Comparison of ENCODE assay signal across 21 mouse cellular contexts in genomic region chr5:122683926-122684325, GRCm38 (mm10). TPM values are rescaled to one million over a fixed set of nuclear protein-coding genes. Genes with fewer than 3 reads are reported as not detected.
DNase-seq lines count a peak whose midpoint lies in the region; ATAC-seq and TF ChIP-seq lines count a peak whose summit lies in the region.
"Had no signal": no experiment of that assay in that cellular context is flagged by ENCODE, and none has a peak within 500 bp of the region (broad histone marks: within the 10 kb centered on the region; RNA-seq: fewer than 3 reads in every experiment).

No protein-coding gene starts in this region.

- 73% methylated on average over 10 of the region's 10 CpGs for WGBS in kidney, embryonic 16.5 days

- H3K4me1 ChIP-seq in brown adipose tissue, adult 24 weeks (ENCODE audit: control insufficient read depth, insufficient read depth, insufficient read length, low read length): no peaks in the 10 kb centered on the region; the same call in 1 of the 2 replicates
- no peaks in the 10 kb centered on the region for H3K4me1 ChIP-seq in kidney, embryonic 16.5 days (ENCODE audit: insufficient read depth, low read length)
- H3K4me1 ChIP-seq: forebrain, embryonic 10.5 days; heart, embryonic 15.5 days; neural tube, embryonic 15.5 days had no signal

- TF ChIP-seq CTCF in layer of hippocampus, adult 2 months (conservative IDR thresholded peaks at IDR 0.05): no peak

- H3K9me3 ChIP-seq in kidney, embryonic 16.5 days (ENCODE audit: low read length): no peaks in the 10 kb centered on the region
- H3K9me3 ChIP-seq: forebrain, embryonic 10.5 days; heart, embryonic 15.5 days; neural tube, embryonic 15.5 days had no signal

- no peak overlapping the region for H3K4me2 ChIP-seq in kidney, embryonic 16.5 days (replicated peaks; ENCODE audit: low read depth, low read length)
- H3K4me2 ChIP-seq: heart, embryonic 15.5 days; liver, embryonic 11.5 days; lung, embryonic 14.5 days; neural tube, embryonic 15.5 days had no signal

- no peaks in the 10 kb centered on the region for H3K36me3 ChIP-seq in kidney, embryonic 16.5 days (ENCODE audit: insufficient read depth, low read length)
- H3K36me3 ChIP-seq: forebrain, embryonic 10.5 days; heart, embryonic 15.5 days; neural tube, embryonic 15.5 days had no signal

- ATAC-seq in megakaryocyte progenitor cell, adult 5-6 weeks (replicated peaks; ENCODE audit: poor library complexity): peak; percentile 59
- ATAC-seq in kidney, embryonic 16.5 days (ENCODE audit: low FRiP score, low TSS enrichment): no peak

- H3K27ac ChIP-seq in layer of hippocampus, adult 2 months: peak overlapping the region; percentile 39; the same call in 1 of the 2 replicates
- peak overlapping the region; percentile 78 for H3K27ac ChIP-seq in brown adipose tissue, adult 24 weeks (replicated peaks; ENCODE audit: low read depth, low read length)
- H3K27ac ChIP-seq in kidney, embryonic 16.5 days (ENCODE audit: low read length): no peak overlapping the region
- H3K27ac ChIP-seq: forebrain, embryonic 10.5 days; heart, embryonic 15.5 days; neural tube, embryonic 15.5 days had no signal

- H3K9ac ChIP-seq in kidney, embryonic 16.5 days (replicated peaks; ENCODE audit: low read length): no peak overlapping the region
- H3K9ac ChIP-seq: heart, embryonic 15.5 days; lung, embryonic 14.5 days; neural tube, embryonic 15.5 days had no signal

- H3K4me3 ChIP-seq in layer of hippocampus, adult 2 months: no peak overlapping the region
- H3K4me3 ChIP-seq in brown adipose tissue, adult 24 weeks (ENCODE audit: insufficient read depth, low read depth, low read length): no peak overlapping the region
- no peak overlapping the region for H3K4me3 ChIP-seq in kidney, embryonic 16.5 days (ENCODE audit: low read length)
- H3K4me3 ChIP-seq: forebrain, embryonic 10.5 days; heart, embryonic 15.5 days; neural tube, embryonic 15.5 days had no signal

- no peak for DNase-seq in layer of hippocampus, adult 2 months (ENCODE audit: low spot score in 2 of 2)
- DNase-seq in layer of hippocampus, adult 9-11 months: no peak
- no peak for DNase-seq in thymus, postnatal 4 days
- DNase-seq in Muller cell, postnatal 12 days (ENCODE audit: inconsistent ontology term): no peak
- DNase-seq: adrenal gland, adult 8-10 months; cerebellum, adult 11-12 months; cerebellum, postnatal 25 days; gastrocnemius, postnatal 10 days; kidney, adult 18-20 months; kidney, postnatal 14 days; lung, embryonic 14.5 days; midbrain, embryonic 14.5 days; right cerebral cortex, postnatal 14 days; thymus, postnatal 14 days had no signal

- no peaks in the 10 kb centered on the region for H3K27me3 ChIP-seq in kidney, embryonic 16.5 days (ENCODE audit: insufficient read depth, low read length)
- H3K27me3 ChIP-seq: heart, embryonic 15.5 days; neural tube, embryonic 15.5 days had no signal

RNA-seq across cellular contexts. Expression of gene P2rx4, which starts 23.4 kb away (rescaled TPM):
- total RNA-seq in layer of hippocampus, adult 2 months (2021): 10 to 100 TPM; 11.4 to 15.0 TPM
- polyA plus RNA-seq in brown adipose tissue, adult 24 weeks (2012; ENCODE audit: insufficient read depth, insufficient read length, missing spikeins): 23.7 and 29.2 TPM in 2 replicates
- 15.6 and 18.1 TPM in 2 replicates for total RNA-seq in megakaryocyte progenitor cell, adult 5-6 weeks (2015)
- total RNA-seq in megakaryocyte progenitor cell, adult 5-6 weeks (2017): 10.5 and 13.5 TPM in 2 replicates
- 25.0 and 26.1 TPM in 2 replicates for polyA plus RNA-seq in kidney, embryonic 16.5 days (2015; fragmentation: Nextera tagmentation; extraction: Ambion mirVana)

RNA-seq across cellular contexts. Expression of gene P2rx7, which starts 40.2 kb away (rescaled TPM):
- total RNA-seq in layer of hippocampus, adult 2 months (2021): 1 to 10 TPM; 8.4 to 9.8 TPM
- 1.5 and 1.6 TPM in 2 replicates for polyA plus RNA-seq in brown adipose tissue, adult 24 weeks (2012; ENCODE audit: insufficient read depth, insufficient read length, missing spikeins)
- total RNA-seq in megakaryocyte progenitor cell, adult 5-6 weeks (2015): 6.1 and 8.3 TPM in 2 replicates
- 8.5 and 11.6 TPM in 2 replicates for total RNA-seq in megakaryocyte progenitor cell, adult 5-6 weeks (2017)
- 1.3 and 1.5 TPM in 2 replicates for polyA plus RNA-seq in kidney, embryonic 16.5 days (2015; fragmentation: Nextera tagmentation; extraction: Ambion mirVana)
